Mouse (Mus musculus) heart, adult 2 months (tissue): ENCODE results near the gene Chchd2. TPM values are rescaled to one million over a fixed set of nuclear protein-coding genes. Genes with fewer than 3 reads are reported as not detected.
"Not testable (repeated sequence)": the region's sequence is repeated elsewhere in the genome, so short reads cannot be mapped to it uniquely, and the experiment has no call there.

Experiments used
- DNase-seq, 2 experiments: peaks; one replicate each; pipeline ENCODE4 v3.0.0; 2021
- H3K27ac ChIP-seq: fragments of 200-600 bp; 2 replicates; pipeline ENCODE4 v1.8.1; 2022
- H3K27me3 ChIP-seq: fragments of 200-500 bp; 2 replicates; pipeline ENCODE4 v1.6.1; 2012; ENCODE audit warnings: mild to moderate bottlenecking, low read length, inconsistent platforms, mixed read lengths; ENCODE audit not compliant: control insufficient read depth, insufficient read depth
- H3K36me3 ChIP-seq: fragments of 200-500 bp; 2 replicates; pipeline ENCODE4 v1.6.1; 2012; ENCODE audit warnings: low read length, inconsistent platforms; ENCODE audit not compliant: control insufficient read depth, insufficient read depth
- H3K4me1 ChIP-seq: fragments of 200-500 bp; 2 replicates; pipeline ENCODE4 v1.6.1; 2011; ENCODE audit warnings: low read length; ENCODE audit not compliant: control insufficient read depth, insufficient read depth
- H3K4me3 ChIP-seq: fragments of 200-600 bp; 2 replicates; pipeline ENCODE4 v1.8.1; 2022
- H3K79me2 ChIP-seq: fragments of 200-500 bp; replicated peaks from 2 replicates; pipeline ENCODE4 v1.6.1; 2012; ENCODE audit warnings: mild to moderate bottlenecking, inconsistent platforms, low read length, moderate library complexity, mixed read lengths; ENCODE audit not compliant: control insufficient read depth, insufficient read depth
- H3K9ac ChIP-seq: fragments of 200-500 bp; 2 replicates; pipeline ENCODE4 v1.6.1; 2012; ENCODE audit warnings: low read depth, mild to moderate bottlenecking, control low read depth, inconsistent platforms, low read length, mixed read lengths
- CTCF ChIP-seq: fragments of 200-600 bp; IDR thresholded peaks from 2 replicates; pipeline ENCODE4 v1.8.1; 2022; ENCODE audit warnings: antibody characterized with exemption, mild to moderate bottlenecking, moderate library complexity
- EP300 ChIP-seq: fragments of 200-500 bp; IDR thresholded peaks from 2 replicates; pipeline ENCODE4 v1.6.1; 2011; ENCODE audit warnings: low read depth, low read length, control low read depth; ENCODE audit not compliant: insufficient read depth
- POLR2A ChIP-seq: fragments of 200-500 bp; IDR thresholded peaks from 2 replicates; pipeline ENCODE4 v1.6.1; 2011; ENCODE audit warnings: mild to moderate bottlenecking, low read depth, low read length, control low read depth; ENCODE audit not compliant: insufficient read depth
- WGBS: fragments of 180-500 bp; shearing (Covaris S2); methylation state at CpG from one replicate; pipeline ENCODE4 v1.1.7; 2018; 5-methylcytosine and 5-hydroxymethylcytosine counted together
- intact Hi-C: fragments of 180-260 bp; cut with DNase I; formaldehyde crosslinking; loops from one replicate; pipeline ENCODE4 v1.15.1; 2025
- polyA plus RNA-seq: library from polyadenylated mRNA; depleted of rRNA; stranded (reverse); fragments of >200 nt; gene quantifications from 2 replicates; pipeline ENCODE4 v1.2.3, GENCODE M21; 2012
- total RNA-seq, 2 experiments: library from RNA; stranded (reverse); gene quantifications; 2 replicates each; pipeline ENCODE4 v1.2.3; 2021

Gene Chchd2
- total and polyA plus RNA-seq, 3 experiments = 988 to 1,153 (median 1,016) TPM

- Histone ChIP-seq H3K9ac (no peak overlapping the region), H3K27ac (no peak overlapping the region), H3K4me3 (no peak overlapping the region), H3K4me1 (no peaks in the 10 kb centered on the region), H3K79me2 (no peaks in the 10 kb centered on the region), H3K36me3 (no peaks in the 10 kb centered on the region), H3K27me3 (no peaks in the 10 kb centered on the region)
- intact Hi-C loops = loop anchor here (5.0 kb wide), 1 partner anchor 33 kb away; the partner anchor contains the start of gene Vkorc1l1
- WGBS = 73% methylated on average over 7 of the region's 7 CpGs
- no peak for TF ChIP-seq POLR2A
- no peak for TF ChIP-seq CTCF
- TF ChIP-seq EP300 = no peak
- DNase-seq = no peak
These were observed 22.3 kb upstream of the Chchd2 start for GRCm38 (mm10) chr5:129909591-129909990.

- no peaks in the 10 kb centered on the region for H3K27me3 ChIP-seq
- no peak overlapping the region; the same call in 1 of the 2 replicates for H3K27ac ChIP-seq
- no peaks in the 10 kb centered on the region for H3K4me1 ChIP-seq
- H3K9ac ChIP-seq = no peak overlapping the region
- WGBS = 71% methylated on average over 9 of the region's 9 CpGs
- no peak for DNase-seq
- intact Hi-C loops = loop anchor here (5.0 kb wide), 1 partner anchor 33 kb away; the partner anchor contains the start of gene Vkorc1l1
- TF ChIP-seq CTCF = no peak
- no peak for TF ChIP-seq POLR2A
- TF ChIP-seq EP300 = no peak
- H3K79me2 ChIP-seq = no peaks in the 10 kb centered on the region
- no peaks in the 10 kb centered on the region for H3K36me3 ChIP-seq
- H3K4me3 ChIP-seq = peak overlapping the region; percentile 80
These were observed 21.9 kb upstream of the Chchd2 start for GRCm38 (mm10) chr5:129909147-129909546.

- peak; percentile 54 for TF ChIP-seq CTCF
- no peak for TF ChIP-seq EP300
- no peak; the same call in none of the 2 replicates for TF ChIP-seq POLR2A
- H3K9ac ChIP-seq = peak within 1 kb of the TSS; percentile 80
- intact Hi-C loops = loop anchor here (5.0 kb wide), 1 partner anchor 34 kb away; the partner anchor contains the start of gene Vkorc1l1
- H3K79me2 ChIP-seq = no peaks in the 10 kb centered on the region
- no peaks in the 10 kb centered on the region for H3K27me3 ChIP-seq
- H3K4me1 ChIP-seq = no peaks in the 10 kb centered on the region
- peak within 1 kb of the TSS; percentile 80 for H3K4me3 ChIP-seq
- under 1% methylated on average over 63 of the region's 63 CpGs for WGBS
- peak within 1 kb of the TSS; percentile 74 for H3K27ac ChIP-seq
- H3K36me3 ChIP-seq = no peaks in the 10 kb centered on the region
- DNase-seq = peak; percentile 90 to 92
These were observed 21.1 kb upstream of the Chchd2 start, which contains the start of gene Nupr1l for GRCm38 (mm10) chr5:129908242-129908965. Nupr1l (plus strand) TSS chr5:129908540.

GRCm38 (mm10) chr5:129907775-129908174 is 20.5 kb upstream of the Chchd2 start:
- Histone ChIP-seq H3K9ac (no peak overlapping the region), H3K27ac (peak overlapping the region; percentile 74), H3K27me3 (no peaks in the 10 kb centered on the region), H3K79me2 (no peaks in the 10 kb centered on the region), H3K4me3 (peak overlapping the region; percentile 80), H3K4me1 (no peaks in the 10 kb centered on the region), H3K36me3 (no peaks in the 10 kb centered on the region)
- no peak for DNase-seq
- TF ChIP-seq EP300 = no peak
- TF ChIP-seq CTCF = no peak
- TF ChIP-seq POLR2A = no peak
- WGBS = 30% methylated on average over 4 of the region's 4 CpGs
- intact Hi-C loops = loop anchor here (5.0 kb wide), 1 partner anchor 35 kb away; the partner anchor contains the start of gene Vkorc1l1

GRCm38 (mm10) chr5:129898449-129898848 is 11.2 kb upstream of the Chchd2 start, which contains the start of gene Phkg1:
Phkg1 (minus strand) TSS chr5:129898549.
- TF ChIP-seq CTCF (no peak), EP300 (no peak), POLR2A (no peak)
- 92% methylated on average over 1 of the region's 1 CpGs for WGBS
- DNase-seq = no peak

GRCm38 (mm10) chr5:129895198-129896088 is 8.2 kb upstream of the Chchd2 start, which contains the start of gene Zbed5:
Zbed5 (plus strand) TSS chr5:129895723.
- no peaks in the 10 kb centered on the region for H3K79me2 ChIP-seq
- no peaks in the 10 kb centered on the region for H3K36me3 ChIP-seq
- no peaks in the 10 kb centered on the region for H3K27me3 ChIP-seq
- no peak within 1 kb of the TSS for H3K27ac ChIP-seq
- no peaks in the 10 kb centered on the region for H3K4me1 ChIP-seq
- peak; percentile 86 to 91 for DNase-seq
- intact Hi-C loops = no loop called here
- peak within 1 kb of the TSS; percentile 69 for H3K4me3 ChIP-seq
- peak within 1 kb of the TSS; percentile 74 for H3K9ac ChIP-seq
- 2% methylated on average over 44 of the region's 44 CpGs for WGBS
- TF ChIP-seq EP300 = no peak
- TF ChIP-seq CTCF = no peak
- no peak for TF ChIP-seq POLR2A

More at GRCm38 (mm10) chr5:129898449-129898848, 11.2 kb upstream of the Chchd2 start, which contains the start of gene Phkg1:
- H3K9ac ChIP-seq = no peak within 1 kb of the TSS
- no peaks in the 10 kb centered on the region for H3K79me2 ChIP-seq
- H3K4me1 ChIP-seq = no peaks in the 10 kb centered on the region
- H3K4me3 ChIP-seq = no peak within 1 kb of the TSS
- intact Hi-C loops = no loop called here
- no peaks in the 10 kb centered on the region for H3K27me3 ChIP-seq
- no peaks in the 10 kb centered on the region for H3K36me3 ChIP-seq
- H3K27ac ChIP-seq = no peak within 1 kb of the TSS

GRCm38 (mm10) chr5:129890390-129890789 is 3.1 kb upstream of the Chchd2 start:
- H3K4me1 ChIP-seq, intact Hi-C loops, H3K27ac ChIP-seq, H3K27me3 ChIP-seq, H3K36me3 ChIP-seq, H3K9ac ChIP-seq, H3K79me2 ChIP-seq, H3K4me3 ChIP-seq, DNase-seq: not testable (repeated sequence)
- WGBS = 73% methylated on average over 7 of the region's 7 CpGs
